Mouse (Mus musculus): ENCODE results near the gene Hbq1a.
A peak's percentile ranks its signal among the peaks of the same experiment; 100 is the strongest.
"Not testable (repeated sequence)": the region's sequence is repeated elsewhere in the genome, so short reads cannot be mapped to it uniquely, and the experiment has no call there.

Gene Hbq1a

DNA sequence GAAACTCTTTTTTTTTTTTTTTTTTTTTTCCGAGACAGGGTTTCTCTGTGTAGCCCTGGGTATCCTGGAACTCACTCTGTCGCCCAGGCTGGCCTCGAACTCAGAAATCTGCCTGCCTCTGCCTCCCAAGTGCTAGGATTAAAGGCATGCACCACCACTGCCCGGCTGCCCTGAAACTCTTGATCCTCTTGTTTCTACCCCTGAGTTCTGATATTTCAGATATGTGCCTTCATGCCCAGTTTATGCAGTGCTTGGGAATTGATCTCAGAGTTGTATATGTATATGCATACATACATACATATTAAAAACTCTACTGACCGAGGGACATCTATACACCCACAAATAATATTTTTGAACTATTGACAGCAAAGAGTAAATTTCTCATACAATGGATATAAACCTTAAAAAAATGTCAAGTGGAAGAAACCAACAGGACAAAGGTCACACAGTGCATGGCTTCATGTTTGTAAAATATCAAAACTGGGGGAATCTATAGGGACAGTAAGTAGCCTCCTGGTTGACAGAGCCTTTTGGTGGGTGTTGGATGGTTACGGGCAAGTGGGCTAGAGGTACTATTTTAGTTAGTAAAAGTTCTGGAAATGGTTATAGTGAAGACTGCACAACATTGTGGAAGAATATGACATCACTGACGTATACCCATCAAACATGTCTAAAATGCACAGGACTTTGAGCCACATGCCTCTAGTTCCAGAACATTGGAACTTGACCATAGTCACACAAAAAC, 14.7 kb upstream of the Hbq1a start:
- no peak for DNase-seq (ENCODE audit: low spot score)

DNA sequence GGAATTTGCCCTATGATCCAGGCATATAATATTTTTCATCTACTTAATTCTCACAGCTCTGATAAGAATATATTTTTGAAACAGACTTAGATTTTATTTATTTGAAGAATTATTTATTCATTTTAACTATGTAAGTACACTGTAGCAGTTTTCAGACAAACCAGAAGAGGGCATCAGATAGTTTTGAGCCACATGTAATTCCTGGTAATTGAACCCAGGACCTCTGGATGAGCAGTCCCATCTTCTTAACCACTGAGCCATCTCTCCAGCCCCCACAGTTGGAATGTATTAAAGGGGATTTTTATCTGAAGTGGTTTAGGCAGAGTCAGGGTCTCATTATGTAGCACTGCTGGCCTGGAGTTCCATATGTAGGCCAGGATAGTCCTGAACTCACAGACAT, 14.0 kb upstream of the Hbq1a start:
- DNase-seq (ENCODE audit: low spot score): not testable (repeated sequence)

DNA sequence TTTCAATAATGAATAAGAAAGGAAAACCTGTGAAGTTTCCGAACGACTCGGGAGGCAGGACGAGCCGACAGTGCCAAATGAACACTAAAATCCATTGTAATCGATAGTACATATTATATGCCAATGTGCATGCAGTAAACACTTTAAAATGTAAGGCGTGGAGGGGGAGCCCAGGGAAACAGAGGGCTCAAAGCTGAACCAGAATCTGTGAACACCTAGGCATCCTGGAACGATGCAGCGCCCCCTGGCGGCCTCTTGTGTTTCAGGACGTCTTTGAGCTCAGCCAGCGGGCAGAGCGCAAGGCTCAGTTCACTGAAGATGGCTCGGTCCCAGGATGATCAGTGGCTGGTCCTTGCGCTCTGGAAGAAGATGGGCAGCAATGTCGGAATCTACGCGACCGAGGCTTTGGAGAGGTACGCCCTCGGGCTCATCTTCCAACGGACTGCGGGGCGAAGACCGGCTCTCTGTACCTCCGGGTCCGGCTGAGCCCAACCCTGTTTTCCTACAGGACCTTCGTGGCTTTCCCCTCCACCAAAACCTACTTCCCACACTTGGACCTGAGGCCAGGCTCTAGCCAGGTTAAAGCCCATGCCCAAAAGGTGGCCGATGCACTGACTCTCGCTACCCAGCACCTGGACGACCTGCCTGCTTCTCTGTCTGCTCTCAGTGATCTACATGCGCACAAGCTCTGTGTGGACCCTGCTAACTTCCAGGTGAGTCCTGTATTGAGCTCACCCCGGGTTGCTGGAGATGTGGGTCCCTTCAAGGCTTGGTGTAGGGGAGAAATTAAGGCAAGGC, 13.0 kb upstream of the Hbq1a start, which contains the start of gene Hbq1b:
Hbq1b (plus strand) TSS at position 271 of the 798 bp plus-strand sequence.
- peak; percentile 84 for DNase-seq (ENCODE audit: low spot score)

GRCm38 (mm10) chr11:32287493-32287825, 12.4 kb upstream of the Hbq1a start:
- no peak for DNase-seq (ENCODE audit: low spot score)

- not testable (repeated sequence) for DNase-seq (ENCODE audit: low spot score)
These were observed 7.0 kb upstream of the Hbq1a start for GRCm38 (mm10) chr11:32292819-32293218.

DNA sequence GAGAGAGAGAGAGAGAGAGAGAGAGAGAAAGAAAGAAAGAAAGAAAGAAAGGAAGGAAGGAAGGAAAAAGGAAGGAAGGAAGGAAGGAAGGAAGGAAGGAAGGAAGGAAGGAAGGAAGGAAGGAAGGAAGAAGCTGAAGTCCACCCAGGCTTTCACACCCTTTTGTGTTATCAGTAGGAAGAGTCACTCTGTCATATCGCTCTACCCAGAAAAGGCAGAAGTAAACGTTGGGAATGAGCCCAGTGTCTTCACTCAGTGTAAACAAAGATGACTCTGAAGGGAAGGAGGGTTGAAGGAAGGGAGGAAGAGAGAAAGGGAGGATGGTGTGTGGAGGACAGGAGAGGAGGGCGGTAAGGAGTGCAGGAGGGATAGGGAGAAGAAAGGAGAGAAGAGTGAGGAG, 6.4 kb upstream of the Hbq1a start:
- not testable (repeated sequence) for DNase-seq (ENCODE audit: low spot score)

- DNase-seq (ENCODE audit: low spot score): not testable (repeated sequence)
These were observed 3.7 kb upstream of the Hbq1a start, which contains the start of gene Hba-a2 for GRCm38 (mm10) chr11:32296203-32296602. Gene Hba-a2, plus strand, starts transcription at chr11:32296489.

DNA sequence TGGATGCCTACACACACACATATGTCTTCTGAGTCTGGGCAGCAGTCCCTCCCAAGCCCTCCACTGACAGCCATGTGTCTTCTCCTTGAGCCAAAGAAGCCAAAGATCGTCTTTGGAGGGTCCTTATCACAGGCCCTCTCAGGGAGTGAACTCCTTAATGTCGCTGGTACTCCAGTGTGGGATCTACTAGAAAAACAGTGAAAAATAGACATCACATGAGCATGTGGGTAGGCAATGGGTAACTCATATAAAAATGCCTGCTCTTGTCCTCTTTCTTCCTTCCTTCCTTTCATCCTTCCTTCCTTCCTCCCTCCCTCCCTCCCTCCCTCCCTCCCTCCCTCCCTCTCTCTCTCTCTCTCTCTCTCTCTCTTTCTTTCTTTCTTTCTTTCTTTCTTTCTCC, 2.5 kb upstream of the Hbq1a start:
- DNase-seq (ENCODE audit: low spot score): not testable (repeated sequence)

- no peak for DNase-seq (ENCODE audit: low spot score)
These were observed 1.9 kb upstream of the Hbq1a start for GRCm38 (mm10) chr11:32297866-32298531.

DNA sequence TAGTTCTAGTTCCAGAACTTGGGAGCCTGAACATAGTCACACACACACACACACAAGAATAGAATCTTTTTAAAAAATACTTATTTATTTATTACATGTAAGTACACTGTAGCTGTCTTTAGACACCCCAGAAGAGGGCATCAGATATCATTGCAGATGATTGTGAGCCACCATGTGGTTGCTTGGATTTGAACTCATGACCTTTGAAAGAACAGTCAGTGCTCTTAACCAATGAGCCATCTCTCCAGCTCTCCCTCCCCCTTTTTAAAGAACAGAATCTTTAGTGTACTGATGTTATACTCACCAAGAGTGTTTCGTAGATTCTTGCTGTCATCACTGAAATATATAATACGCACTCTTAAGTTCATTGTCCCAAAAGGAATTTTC, 1.3 kb upstream of the Hbq1a start:
- no peak for DNase-seq (ENCODE audit: low spot score)

GRCm38 (mm10) chr11:32300279-32301267, 704 bp downstream of the Hbq1a start:
- no peak for DNase-seq (ENCODE audit: low spot score)

DNA sequence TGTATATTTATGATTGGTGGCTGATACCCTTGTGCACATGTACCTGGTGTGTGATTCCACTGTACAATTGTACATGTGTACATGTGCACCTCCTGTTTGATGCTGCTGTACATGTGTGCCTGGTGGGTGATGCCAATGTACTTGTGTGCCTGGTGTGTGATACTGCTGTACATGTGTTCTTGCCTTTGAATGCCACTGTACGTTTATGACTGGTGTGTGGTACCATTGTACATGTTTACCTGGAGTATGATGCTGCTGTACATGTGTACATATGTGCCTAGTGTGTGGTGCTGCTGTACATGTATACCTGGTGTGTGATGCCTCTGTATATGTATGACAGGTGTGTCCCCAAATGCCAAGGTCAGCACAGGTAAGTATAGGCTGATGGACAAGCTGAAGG, 1.6 kb downstream of the Hbq1a start:
- no peak for DNase-seq (ENCODE audit: low spot score)

GRCm38 (mm10) chr11:32302824-32303419, 3.1 kb downstream of the Hbq1a start:
- DNase-seq (ENCODE audit: low spot score): no peak

- no peak for DNase-seq (ENCODE audit: low spot score)
These were observed 3.6 kb downstream of the Hbq1a start for GRCm38 (mm10) chr11:32303455-32303854.

- no peak for DNase-seq (ENCODE audit: low spot score)
These were observed 7.1 kb downstream of the Hbq1a start for GRCm38 (mm10) chr11:32307006-32307405.

DNA sequence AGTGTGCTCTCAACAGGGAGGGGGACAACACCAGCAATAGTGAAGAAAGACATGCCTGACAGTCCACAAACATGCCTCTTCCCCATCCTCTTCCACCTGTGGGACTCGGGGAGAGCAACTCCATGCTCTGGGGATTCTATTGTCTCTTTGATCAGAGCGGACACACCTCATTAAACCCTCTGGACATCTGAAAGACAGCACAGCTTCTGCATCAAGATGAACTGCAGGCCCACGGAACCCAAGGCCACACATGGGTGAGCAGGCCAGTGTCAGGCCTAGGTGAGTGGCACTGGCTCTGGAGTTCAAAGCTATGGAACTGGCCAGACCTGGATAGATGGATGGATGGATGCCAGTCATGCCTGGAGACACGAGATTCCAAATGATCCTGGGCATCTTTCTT, 9.6 kb downstream of the Hbq1a start:
- DNase-seq (ENCODE audit: low spot score): no peak

GRCm38 (mm10) chr11:32309928-32310327, 10.1 kb downstream of the Hbq1a start:
- DNase-seq (ENCODE audit: low spot score): no peak

DNA sequence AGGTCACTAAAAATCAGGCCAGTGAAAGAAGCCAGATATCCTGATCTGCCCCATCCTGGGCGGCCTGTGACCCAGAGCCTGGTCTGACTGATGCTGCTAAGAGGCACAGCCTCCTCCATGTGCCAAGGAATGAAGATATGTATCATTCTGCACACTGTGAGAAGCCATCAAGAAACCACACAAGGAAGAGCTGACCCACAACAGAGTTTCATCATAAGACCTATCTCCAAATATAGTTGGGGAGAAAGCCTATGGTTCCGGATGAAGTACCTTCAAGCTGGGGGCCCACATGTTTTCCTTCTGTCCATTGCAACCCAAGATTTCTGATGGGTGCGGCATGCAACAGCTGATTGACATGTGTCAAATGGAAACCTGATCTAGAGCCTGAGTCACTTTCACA, 16.1 kb downstream of the Hbq1a start:
- no peak for DNase-seq (ENCODE audit: low spot score)

- DNase-seq (ENCODE audit: low spot score): no peak
These were observed 20.8 kb downstream of the Hbq1a start for GRCm38 (mm10) chr11:32320507-32321195.

GRCm38 (mm10) chr11:32321196-32321565, 21.3 kb downstream of the Hbq1a start:
- DNase-seq (ENCODE audit: low spot score): peak; percentile 83

GRCm38 (mm10) chr11:32324609-32325008, 24.7 kb downstream of the Hbq1a start:
- peak; percentile 94 for DNase-seq (ENCODE audit: low spot score)

All from retina, embryonic 14.5 days (tissue).